Mouse (Mus musculus): ENCODE results near the gene Gm45233.
A peak's percentile ranks its signal among the peaks of the same experiment; 100 is the strongest.
"Not testable (repeated sequence)": the region's sequence is repeated elsewhere in the genome, so short reads cannot be mapped to it uniquely, and the experiment has no call there.

Gm45233 gene

GRCm38 (mm10) chr7:43443917-43444293 lies at the start of gene Gm45233, which contains the start of gene Etfb:
Gene Gm45233 (plus strand): TSS chr7:43444128.
Gene Etfb (plus strand): TSS chr7:43444083.
- DNase-seq (ENCODE audit: low read depth) = peak; percentile 98

GRCm38 (mm10) chr7:43399501-43399900 lies 44.4 kb upstream of the Gm45233 start:
- DNase-seq (ENCODE audit: low read depth) = peak; percentile 90

- DNase-seq (ENCODE audit: low read depth) = no peak
Observed at GRCm38 (mm10) chr7:43402718-43403117, 41.2 kb upstream of the Gm45233 start.

- DNase-seq (ENCODE audit: low read depth) = no peak
Observed at GRCm38 (mm10) chr7:43407573-43407972, 36.4 kb upstream of the Gm45233 start.

GRCm38 (mm10) chr7:43408131-43408553 lies 35.8 kb upstream of the Gm45233 start, which contains the start of gene Siglecg:
Gene Siglecg (plus strand): TSS chr7:43408204.
- DNase-seq (ENCODE audit: low read depth) = no peak

GRCm38 (mm10) chr7:43409084-43409483 lies 34.8 kb upstream of the Gm45233 start:
- peak; percentile 69 for DNase-seq (ENCODE audit: low read depth)

GRCm38 (mm10) chr7:43411724-43412123 lies 32.2 kb upstream of the Gm45233 start:
- DNase-seq (ENCODE audit: low read depth) = not testable (repeated sequence)

GRCm38 (mm10) chr7:43417298-43417697 lies 26.6 kb upstream of the Gm45233 start:
- no peak for DNase-seq (ENCODE audit: low read depth)

- peak; percentile 93 for DNase-seq (ENCODE audit: low read depth)
Observed at GRCm38 (mm10) chr7:43422995-43423617, 20.8 kb upstream of the Gm45233 start.

- no peak for DNase-seq (ENCODE audit: low read depth)
Observed at GRCm38 (mm10) chr7:43423991-43424625, 19.8 kb upstream of the Gm45233 start.

GRCm38 (mm10) chr7:43427406-43427805 lies 16.5 kb upstream of the Gm45233 start, which contains the start of gene Lim2:
Gene Lim2 (plus strand): TSS chr7:43427670.
- no peak for DNase-seq (ENCODE audit: low read depth)

GRCm38 (mm10) chr7:43429500-43429899 lies 14.4 kb upstream of the Gm45233 start:
- DNase-seq (ENCODE audit: low read depth) = no peak

GRCm38 (mm10) chr7:43432891-43433290 lies 11.0 kb upstream of the Gm45233 start:
- DNase-seq (ENCODE audit: low read depth) = no peak

GRCm38 (mm10) chr7:43434676-43435075 lies 9.3 kb upstream of the Gm45233 start:
- DNase-seq (ENCODE audit: low read depth) = no peak

- no peak for DNase-seq (ENCODE audit: low read depth)
Observed at GRCm38 (mm10) chr7:43436341-43437255, 7.3 kb upstream of the Gm45233 start, which contains the start of gene Nkg7. Gene Nkg7 (plus strand): TSS chr7:43437073.

GRCm38 (mm10) chr7:43438611-43439010 lies 5.3 kb upstream of the Gm45233 start:
- DNase-seq (ENCODE audit: low read depth) = no peak

- no peak for DNase-seq (ENCODE audit: low read depth)
Observed at GRCm38 (mm10) chr7:43440482-43440881, 3.4 kb upstream of the Gm45233 start, which contains the start of gene Cldnd2. Gene Cldnd2 (plus strand): TSS chr7:43440782.

GRCm38 (mm10) chr7:43441071-43441470 lies 2.9 kb upstream of the Gm45233 start:
- no peak for DNase-seq (ENCODE audit: low read depth)

GRCm38 (mm10) chr7:43442684-43443083 lies 1.2 kb upstream of the Gm45233 start:
- DNase-seq (ENCODE audit: low read depth) = peak; percentile 33

GRCm38 (mm10) chr7:43443126-43443916 lies 607 bp upstream of the Gm45233 start:
- DNase-seq (ENCODE audit: low read depth) = peak; percentile 89

- DNase-seq (ENCODE audit: low read depth) = no peak
Observed at GRCm38 (mm10) chr7:43447801-43448200, 3.9 kb downstream of the Gm45233 start.

Measured in NIH3T3 (cell line).